Mouse (Mus musculus) heart, postnatal 14 days (tissue): ENCODE results near the gene Foxc1. TPM values are rescaled to one million over a fixed set of nuclear protein-coding genes. Genes with fewer than 3 reads are reported as not detected.

ENCODE experiments used
- DNase-seq, 2 experiments: peaks; one replicate each; pipeline ENCODE4 v3.0.0; 2021 to 2022
- intact Hi-C: fragments of 180-260 bp; cut with DNase I; formaldehyde crosslinking; loops from one replicate; pipeline ENCODE4 v1.15.1; 2025
- long read RNA-seq, 2 experiments: library from polyadenylated mRNA; stranded (forward); transcript quantifications; one replicate each; pipeline ENCODE4 v2.0.0; 2021
- total RNA-seq, 2 experiments: library from RNA; stranded (reverse); gene quantifications; 2 replicates each; pipeline ENCODE4 v1.2.3; 2021

Gene Foxc1
- 1 to 10 TPM; 4.8 to 7.0 TPM for total RNA-seq
- long read RNA-seq, experiment 1, full-length matches to known transcripts: 11 of 11 reads
- long read RNA-seq, experiment 1, partial matches to known transcripts: 0 of 11 reads
- long read RNA-seq, experiment 1, other reads (novel, unspliced or antisense): 0 of 11 reads
- long read RNA-seq, experiment 2, full-length matches to known transcripts: 17 of 17 reads
- long read RNA-seq, experiment 2, partial matches to known transcripts: 0 of 17 reads
- long read RNA-seq, experiment 2, other reads (novel, unspliced or antisense): 0 of 17 reads

DNA sequence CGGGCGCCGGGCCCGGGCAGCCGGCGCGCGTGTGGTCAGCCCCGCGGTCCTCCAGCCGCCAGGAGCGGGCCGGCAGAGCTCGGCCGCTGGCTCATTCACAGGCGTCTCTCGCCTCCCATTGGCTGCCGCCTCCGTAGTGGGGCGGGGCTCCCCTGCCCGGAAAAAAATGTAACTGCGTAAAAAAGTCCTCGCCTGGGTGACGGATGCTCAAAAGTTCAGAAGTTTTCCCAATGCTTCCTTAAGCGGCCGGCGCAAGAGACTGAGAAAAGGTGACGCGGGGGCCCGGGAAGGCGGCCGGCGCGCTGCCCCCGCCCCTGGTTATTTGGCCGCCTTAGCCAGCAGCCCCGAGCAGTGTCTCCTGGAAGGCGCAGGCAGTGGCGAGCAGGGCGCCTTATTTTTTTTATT lies at the start of gene Foxc1:
Gene Foxc1, plus strand, starts transcription at position 206 of the 405 bp plus-strand sequence.
- intact Hi-C loops: loop anchor here (5.0 to 10.0 kb wide), 2 partner anchors 211 to 798 kb away; no protein-coding TSS in a partner anchor
- DNase-seq: peak; percentile 90

DNA sequence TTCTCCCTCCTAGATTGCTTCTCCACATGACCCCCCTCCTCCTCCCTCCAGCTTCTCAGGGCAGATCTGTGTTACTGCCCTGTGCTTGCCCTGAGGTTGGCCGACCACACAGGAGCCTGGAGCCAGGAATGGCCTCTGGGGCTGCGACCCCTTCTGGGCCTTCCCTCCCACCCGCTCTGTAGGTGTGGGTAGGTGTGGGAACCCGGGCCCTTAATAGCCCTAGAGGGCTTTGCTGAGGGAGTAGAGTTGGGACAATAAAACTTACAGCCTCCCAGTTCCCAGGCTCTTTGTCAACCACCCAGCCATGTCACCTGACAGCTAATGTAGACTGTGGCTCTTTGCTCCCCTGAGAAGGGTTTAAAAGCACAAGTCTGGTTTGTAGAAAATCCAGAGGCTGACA lies 46.0 kb upstream of the Foxc1 start:
- no peak for DNase-seq
- intact Hi-C loops: no loop called here

DNA sequence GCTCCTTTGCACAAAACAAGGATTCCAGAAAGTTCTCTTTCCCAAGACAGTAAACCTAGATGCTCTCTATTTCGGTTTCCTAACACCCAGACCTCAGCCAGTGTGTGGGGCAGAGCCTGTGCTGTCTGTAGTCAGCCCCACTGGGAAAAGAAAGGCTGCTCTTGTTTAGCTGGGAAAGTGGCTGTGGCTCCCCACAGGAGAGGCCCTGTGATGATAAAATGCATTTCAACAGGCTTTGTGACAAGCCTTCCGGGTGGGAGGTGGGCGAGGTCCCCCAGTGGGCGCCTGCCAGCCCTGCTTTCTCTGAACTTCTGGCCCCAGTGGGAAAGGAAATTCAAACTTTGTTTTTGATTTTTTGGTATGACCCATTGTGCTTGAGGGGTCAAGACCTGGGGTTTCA lies 45.4 kb upstream of the Foxc1 start:
- intact Hi-C loops: no loop called here
- DNase-seq: no peak

DNA sequence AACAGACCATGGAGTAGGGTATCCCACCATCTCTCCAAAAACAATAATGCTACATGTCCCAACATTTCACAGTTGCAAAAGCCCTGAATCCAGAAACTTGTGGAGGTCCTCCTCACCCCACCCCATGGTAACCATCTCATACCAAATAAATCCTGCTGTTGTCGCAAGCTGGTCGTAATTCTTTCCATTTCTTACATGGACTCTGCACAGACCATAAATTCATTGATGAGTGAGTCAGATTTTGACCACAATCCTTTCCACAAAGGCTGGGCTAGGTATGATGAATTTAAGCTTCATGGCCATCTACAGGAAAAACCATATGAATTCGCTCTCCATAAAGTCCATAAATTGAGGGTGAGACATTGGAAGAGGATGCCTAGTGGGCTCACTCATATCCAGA lies 42.0 kb upstream of the Foxc1 start:
- no peak for DNase-seq
- intact Hi-C loops: no loop called here

DNA sequence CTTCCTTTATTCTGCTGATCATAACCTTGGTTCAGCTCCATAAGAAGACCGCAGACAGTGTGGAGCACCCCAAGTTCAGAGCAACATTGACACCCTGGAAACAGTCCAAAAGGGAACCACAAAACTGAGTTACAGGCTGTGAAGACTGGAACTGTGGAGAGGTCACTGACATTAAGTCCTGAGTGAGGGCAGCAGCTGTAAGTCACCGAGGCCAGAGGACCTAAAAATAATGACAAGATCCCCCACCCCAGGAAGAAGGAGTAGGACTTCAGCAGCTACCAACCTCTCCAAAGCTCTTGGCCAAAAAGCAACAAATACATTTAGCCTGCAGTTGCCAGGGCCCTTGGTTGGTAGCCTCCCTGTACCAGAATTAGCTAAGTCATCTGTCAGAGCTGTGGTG lies 40.9 kb upstream of the Foxc1 start:
- no peak for DNase-seq
- intact Hi-C loops: no loop called here

DNA sequence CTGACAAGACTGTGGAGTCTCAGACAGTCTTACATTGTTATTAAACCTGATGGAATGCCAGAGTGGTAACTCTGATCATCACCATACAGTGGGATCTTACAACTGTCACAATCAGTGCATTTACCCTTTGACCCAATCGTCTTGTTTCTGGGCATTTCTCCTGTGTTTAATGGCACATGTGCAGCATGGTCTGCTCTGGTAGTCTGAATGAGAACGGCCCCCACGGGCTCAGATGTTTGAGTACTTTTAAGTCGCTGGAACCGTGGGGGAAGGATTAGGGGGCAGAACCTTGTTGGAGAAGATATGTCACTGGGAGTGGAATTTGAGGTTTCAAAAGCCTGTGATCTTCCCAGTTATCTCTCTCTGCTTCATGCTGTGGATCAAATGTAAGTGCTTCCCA lies 33.6 kb upstream of the Foxc1 start:
- intact Hi-C loops: no loop called here

DNA sequence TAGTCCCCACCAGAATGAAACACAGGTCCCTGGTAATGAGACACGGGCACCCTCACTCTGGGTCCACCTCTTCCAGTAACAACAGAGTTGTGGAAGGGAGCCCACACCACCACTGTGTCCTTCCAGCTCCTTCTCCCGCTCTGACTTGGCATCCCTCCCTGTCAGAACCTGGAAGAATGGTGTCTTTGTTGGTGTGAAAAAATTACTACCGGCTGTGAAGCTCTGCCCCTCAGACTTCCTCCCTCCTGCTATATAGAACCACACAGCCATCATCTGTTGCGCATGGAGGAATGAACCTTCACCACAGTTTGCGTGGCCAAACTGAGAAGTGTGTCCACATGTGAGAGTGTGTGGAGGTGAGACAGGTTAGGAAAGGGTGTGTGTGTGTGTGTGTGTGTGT lies 30.7 kb upstream of the Foxc1 start:
- intact Hi-C loops: no loop called here
- DNase-seq: no peak

More for the DNA sequence above, 33.6 kb upstream of the Foxc1 start:
- no peak for DNase-seq

DNA sequence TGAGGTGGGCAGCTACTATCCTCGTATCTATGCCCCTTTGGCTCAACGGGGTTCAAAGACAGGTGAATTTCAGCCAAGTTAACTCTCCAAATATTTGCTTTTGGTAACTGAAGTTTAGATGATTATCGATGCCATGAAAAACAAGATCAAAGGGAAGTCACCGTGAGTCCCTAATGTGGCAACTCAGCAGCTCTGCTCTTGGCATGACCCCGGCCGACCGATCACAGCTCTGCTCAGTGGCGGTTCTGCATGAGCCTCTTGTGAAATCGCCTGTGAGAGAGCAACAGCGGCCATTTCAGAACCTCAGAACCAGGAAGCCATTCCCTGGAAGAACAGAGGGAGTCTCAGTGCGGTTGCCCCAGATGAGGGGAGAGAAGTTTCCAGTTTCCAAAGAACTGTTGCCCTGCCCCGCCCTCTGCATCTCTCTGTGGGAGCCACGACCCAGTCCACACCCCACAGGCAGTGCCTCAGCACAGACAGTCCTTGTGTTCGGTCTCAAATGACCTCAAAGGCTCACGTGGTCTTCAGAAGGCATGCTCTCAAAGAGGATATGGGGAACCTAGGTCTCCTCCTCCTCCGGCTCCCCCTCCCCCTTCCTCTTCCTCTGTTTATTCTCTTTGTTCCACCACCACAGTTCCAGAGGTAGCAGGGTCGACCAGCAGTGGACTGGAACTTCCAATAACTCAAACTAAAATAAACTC lies 27.0 kb upstream of the Foxc1 start:
- DNase-seq: no peak
- intact Hi-C loops: no loop called here

DNA sequence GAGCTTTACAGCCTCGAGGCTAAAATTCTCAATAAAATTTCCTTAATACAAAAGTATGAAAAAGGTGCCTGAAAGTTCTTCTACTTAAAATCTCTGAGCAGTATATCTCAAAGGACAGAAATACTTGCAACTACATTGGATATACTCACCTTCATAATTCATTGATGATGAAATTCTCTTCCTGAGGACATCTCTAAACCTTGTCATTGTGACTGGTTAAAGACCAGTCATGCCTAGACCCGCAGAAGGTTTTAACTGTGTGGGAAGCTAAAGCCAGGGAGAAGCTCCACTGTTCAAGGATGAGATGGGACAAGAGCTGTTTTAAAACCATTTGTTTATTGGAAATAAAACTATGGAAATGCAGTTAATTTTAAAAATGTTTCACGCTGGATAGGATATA lies 26.1 kb upstream of the Foxc1 start:
- DNase-seq: no peak
- intact Hi-C loops: no loop called here

DNA sequence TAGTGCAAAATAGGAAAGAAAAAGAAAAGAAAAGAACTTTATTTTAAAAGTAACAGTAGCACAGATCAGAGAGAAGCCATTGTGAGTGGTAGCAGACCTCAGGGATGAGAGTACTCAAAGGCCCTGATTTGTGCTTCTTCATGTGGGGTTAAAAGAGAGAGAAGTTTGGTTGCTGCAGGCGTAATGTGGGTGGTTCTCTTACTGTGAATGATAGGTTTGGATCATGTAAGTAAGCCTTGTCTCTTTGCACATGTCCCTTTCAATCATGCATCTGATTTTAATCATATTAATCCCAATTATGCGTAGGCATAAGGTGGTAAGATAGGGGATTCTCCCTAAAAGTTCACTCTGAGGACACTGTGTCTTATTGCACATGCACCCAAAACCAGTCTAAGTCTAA lies 24.4 kb upstream of the Foxc1 start:
- no peak for DNase-seq
- intact Hi-C loops: no loop called here

DNA sequence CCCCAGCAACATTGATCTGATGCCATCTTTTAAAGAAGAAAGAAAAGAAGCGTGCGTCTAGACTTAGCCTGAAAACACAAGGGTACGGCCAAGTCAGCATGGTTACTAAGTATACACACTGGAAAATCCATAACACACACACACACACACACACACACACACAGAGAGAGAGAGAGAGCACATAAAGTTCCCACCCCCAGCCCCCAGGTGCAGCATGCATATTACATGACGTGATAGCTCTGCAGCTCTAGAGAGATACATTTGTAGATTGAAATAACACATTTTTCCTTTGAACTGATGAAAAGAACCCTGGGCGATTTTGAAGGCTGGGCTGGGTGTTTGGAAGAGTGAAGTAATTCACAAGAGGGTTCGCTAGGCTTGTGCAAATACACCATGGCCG lies 21.7 kb upstream of the Foxc1 start:
- DNase-seq: no peak
- intact Hi-C loops: no loop called here

DNA sequence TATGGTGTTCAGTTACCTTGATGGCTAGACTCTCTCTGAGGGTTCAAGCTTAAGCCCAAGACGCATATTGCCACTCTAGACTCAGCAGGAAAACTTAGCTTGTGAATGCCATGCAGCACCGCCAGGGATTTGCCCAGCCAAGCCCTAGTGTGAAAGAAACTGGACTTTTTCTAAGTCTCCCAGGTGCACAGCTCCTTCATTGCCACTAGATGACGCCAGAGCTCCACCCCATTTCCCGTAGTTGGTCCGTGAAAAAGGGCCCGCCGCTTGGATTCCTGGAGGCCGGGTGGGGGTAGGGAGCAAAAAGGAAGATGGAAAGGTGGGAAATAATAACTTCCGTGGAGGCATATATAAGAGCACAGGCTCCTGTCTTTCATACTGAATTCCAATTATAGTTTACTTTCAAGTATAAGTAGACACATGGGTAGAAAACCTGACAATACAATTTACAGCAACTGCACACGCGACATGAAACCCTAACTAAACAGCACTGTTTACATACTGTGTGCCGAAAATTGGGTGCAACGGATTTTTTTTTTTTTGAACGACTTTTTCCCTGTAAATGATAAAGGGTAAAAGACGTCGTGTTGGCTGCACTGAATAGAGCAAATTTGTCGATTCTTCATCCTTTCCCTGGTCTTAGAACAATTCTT lies 13.8 kb upstream of the Foxc1 start:
- peak; percentile 59 to 72 for DNase-seq
- intact Hi-C loops: loop anchor here (2.0 to 10.0 kb wide), 4 partner anchors 504 to 992 kb away; partner anchors contain the start of gene Mylk4

DNA sequence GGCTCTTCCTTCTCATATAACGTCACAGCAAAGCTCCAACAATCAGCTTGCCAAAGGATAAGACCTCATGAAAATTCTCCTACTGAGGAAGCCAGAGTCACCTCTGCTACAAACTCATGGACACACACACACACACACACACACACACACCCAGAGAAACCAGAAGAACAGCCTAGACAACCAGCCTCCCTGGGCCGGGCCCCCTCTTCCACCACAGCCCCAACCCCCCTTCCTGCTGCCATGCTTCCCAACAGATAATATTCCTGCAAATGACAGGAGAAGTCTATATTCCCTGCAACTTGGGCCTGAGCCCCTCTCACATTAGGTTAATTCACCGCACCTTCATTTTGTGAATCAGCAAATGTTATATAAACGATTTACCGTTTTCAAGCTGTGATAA lies 13.3 kb upstream of the Foxc1 start:
- no peak for DNase-seq
- intact Hi-C loops: loop anchor here (2.0 to 10.0 kb wide), 4 partner anchors 504 to 992 kb away; partner anchors contain the start of gene Mylk4

DNA sequence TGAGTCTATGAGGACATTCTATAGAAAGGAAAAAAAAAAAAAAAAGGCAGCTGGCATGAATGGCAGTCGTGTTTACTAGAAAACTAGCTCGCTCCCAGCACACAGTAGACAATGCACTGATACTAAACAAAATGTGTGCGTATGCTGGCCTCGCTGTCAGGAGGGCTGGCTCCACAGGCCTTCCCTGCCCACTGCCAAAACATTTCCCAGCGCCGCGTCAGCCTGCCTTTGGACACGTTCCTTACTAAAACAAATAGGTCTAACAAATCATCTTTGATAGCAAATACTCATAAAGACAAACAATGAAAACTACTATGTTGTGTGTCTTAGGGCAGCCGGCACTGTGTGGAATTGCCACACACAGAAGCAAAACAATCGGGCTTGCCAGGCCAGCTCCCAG lies 9.1 kb upstream of the Foxc1 start:
- intact Hi-C loops: loop anchor here (10.0 kb wide), 1 partner anchor 987 kb away; the partner anchor contains the start of gene Mylk4
- no peak for DNase-seq

DNA sequence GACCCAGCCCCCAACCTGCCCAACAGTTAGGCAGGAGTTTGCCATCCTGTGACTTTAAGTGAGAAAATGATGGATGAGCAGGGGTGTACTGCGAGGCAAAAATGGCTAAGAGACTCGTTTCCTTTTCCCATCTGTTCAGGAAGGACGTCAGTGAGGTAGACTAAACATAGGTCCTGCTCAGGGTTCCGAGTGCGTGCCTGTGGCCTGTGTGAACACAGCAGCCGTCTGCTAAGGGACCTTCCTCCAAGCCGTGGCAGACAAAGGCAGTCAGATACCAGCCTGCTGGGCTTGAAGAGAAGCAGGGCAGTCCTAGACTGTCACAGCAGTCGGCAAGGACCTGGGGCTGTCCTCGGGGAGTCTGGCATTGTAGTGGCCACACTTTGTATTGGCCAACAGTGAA lies 8.4 kb upstream of the Foxc1 start:
- intact Hi-C loops: loop anchor here (10.0 kb wide), 1 partner anchor 987 kb away; the partner anchor contains the start of gene Mylk4
- no peak for DNase-seq

DNA sequence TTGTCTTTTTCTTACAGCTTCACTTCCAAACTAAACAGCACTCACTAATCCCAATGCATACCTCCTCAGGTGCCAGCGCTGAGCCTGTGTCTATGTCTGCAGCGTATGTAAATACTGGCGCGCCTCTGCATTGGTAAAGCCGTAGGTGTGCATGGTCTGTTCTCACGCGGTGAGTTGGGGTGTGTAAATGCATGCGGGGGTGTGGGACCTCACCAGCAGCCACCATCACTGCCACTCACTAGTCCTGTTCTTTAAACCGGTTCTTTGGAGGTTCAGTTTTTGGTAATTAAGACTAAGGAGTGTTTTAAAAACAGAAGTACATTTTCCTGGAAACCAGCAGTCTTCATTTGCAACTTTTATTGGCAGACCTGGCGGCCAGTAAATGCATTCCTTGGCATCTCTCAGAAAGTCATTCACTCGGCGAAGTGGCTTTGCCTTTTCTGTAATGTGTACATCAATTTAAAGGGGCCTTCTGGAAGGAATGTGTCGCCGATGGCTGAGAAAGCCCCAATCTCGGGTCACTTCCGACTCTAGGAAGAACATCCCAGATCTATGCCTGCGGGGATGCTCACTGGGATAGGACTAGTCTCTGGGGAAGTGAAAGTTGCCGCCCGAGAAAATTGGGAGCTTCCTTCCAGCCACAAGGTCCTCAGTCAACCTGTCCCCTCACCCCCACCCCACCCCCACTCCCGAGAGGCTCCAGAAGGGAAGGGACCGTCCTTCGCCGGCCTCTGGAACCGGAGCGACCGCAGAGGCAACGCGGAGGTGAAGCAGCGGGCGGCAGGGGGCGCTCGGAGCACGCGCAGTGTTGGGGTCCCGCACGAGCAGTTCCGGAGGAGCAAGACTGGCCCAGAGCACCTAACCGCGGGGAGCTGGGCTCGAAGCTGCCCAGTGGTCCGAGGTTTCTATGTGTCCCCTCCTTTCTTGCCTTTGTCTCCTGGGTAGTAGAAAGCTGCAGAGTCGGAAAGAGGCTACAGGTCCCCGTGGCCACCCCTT lies 5.6 kb upstream of the Foxc1 start:
- peak; percentile 92 to 96 for DNase-seq
- intact Hi-C loops: loop anchor here (1.0 to 10.0 kb wide), 7 partner anchors 155 to 880 kb away; no protein-coding TSS in a partner anchor

DNA sequence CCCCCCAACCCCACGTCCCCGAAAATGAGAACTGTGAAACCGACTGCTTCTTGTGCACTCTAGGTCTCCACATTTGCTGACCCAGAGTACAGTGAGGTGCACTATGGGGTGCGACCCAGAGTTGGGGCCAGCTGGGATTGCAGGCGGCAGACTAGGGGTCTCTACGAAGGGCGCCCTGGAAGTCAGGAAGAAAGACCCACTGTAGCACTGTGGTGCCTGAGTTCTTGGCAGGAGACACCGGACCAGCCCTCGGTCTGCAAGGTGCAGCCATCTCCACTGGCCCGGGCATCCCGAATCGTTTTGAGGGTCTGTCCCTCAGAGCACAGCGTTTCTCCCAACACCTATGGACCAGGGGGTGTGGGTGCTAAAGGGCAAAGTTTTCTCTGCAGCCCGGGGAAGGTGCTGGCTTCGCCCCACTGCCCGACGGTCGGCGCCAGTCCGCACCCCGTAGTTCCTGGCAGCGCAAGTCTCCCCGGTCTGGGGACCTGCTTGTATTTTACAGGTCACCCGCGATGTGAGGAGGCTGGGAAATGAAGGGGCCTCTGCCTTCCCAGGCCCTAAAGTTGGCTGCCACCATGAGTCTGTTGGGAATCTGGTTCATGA lies 4.6 kb upstream of the Foxc1 start:
- intact Hi-C loops: loop anchor here (1.0 to 10.0 kb wide), 7 partner anchors 154 to 879 kb away; no protein-coding TSS in a partner anchor
- DNase-seq: no peak

DNA sequence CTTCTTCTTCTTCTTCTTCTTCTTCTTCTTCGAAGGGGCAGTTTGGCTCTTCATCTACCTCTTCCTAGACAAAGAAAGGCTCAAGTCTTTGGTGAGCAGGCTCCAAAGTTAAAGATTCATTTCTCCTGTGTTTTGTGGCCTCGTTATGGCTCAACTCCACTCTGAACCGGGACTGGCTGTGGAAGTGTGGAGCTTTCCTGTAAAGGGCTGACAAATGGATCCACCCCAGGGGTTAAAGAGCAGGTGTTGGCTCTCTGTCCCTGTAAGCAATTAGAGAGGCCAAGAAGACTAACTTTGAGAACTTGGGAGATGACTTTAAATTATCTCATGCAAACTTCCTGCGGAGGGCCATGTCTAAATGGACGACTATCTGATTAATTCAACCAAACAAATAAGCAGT lies 4.0 kb upstream of the Foxc1 start:
- intact Hi-C loops: loop anchor here (5.0 to 10.0 kb wide), 2 partner anchors 690 to 802 kb away; no protein-coding TSS in a partner anchor

More for the DNA sequence above, 4.0 kb upstream of the Foxc1 start:
- DNase-seq: no peak
